Mouse (Mus musculus) ES-Bruce4 (cell line): ENCODE results near the gene Cpa1.

Experiments
- CTCF ChIP-seq: IDR thresholded peaks from one replicate; pipeline ENCODE4 v1.8.1; 2011; ENCODE audit warnings: low read depth, low read length
- POLR2A ChIP-seq: IDR thresholded peaks from one replicate; pipeline ENCODE4 v1.8.1; 2011; ENCODE audit warnings: low read length; ENCODE audit not compliant: insufficient read depth

DNA sequence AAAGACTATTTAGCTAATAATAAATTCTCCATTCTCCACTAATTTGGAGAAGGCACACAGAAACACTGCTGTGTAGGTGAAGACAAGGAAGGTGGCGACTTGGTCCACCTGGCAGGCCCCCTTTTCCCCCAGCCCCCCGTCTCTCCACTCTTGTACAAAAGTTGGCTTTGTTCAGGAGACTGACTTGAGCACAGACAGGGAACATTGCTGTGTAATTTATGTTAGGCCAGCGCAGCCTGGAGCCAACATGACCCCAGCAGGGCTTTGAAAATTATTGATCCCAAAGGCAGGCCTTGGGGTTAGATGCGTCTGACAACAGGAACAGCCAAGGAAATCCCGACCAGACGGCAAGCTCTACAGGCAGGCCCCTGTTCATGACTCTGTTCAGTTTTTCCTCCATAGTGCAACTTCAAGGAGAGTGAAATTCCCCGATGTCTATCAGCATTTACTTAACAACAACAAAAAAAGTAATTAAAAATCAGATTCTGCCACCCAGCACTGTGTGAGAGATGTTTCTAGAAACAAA, 34.6 kb upstream of the Cpa1 start:
- TF ChIP-seq CTCF (no peak), POLR2A (no peak)
